Mouse (Mus musculus): ENCODE measurements around the gene Ppp2r3a. TPM values are rescaled to one million over a fixed set of nuclear protein-coding genes. Genes with fewer than 3 reads are reported as not detected.

Gene Ppp2r3a
- polyA plus RNA-seq, 1 experiment from 2014 or later, result 71.3 TPM

DNA sequence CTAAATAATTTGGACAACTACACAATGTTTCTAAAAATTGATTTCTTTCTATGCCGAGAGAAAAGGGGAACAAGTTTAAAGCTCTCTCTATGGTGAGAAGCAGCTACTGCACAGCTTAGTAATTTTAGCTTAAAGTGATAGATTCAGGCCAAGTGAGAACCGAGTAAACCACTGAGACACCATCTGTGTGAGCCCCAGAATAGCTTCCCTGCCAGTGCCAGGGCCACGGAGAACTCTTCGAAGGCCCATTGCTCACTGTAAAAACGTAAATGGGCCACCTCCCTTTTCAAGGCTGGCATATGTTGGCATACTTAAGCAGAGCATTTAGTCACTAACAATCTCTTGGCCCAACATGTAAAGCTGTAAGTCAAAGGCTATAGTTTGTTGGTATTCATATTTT, 91.5 kb downstream of the Ppp2r3a start:
- Histone ChIP-seq H3K4me1 (ENCODE audit: control insufficient read depth, insufficient read depth, low read length) (no peaks in the 10 kb centered on the region), H3K4me2 (no peak overlapping the region), H3K36me3 (ENCODE audit: control insufficient read depth, insufficient read depth, low read length) (peaks cover 2% of the 10 kb centered on the region; the same call in 1 of the 2 replicates), H3K27ac (ENCODE audit: low read depth, low read length) (no peak overlapping the region), H3K9me3 (replicated peaks; ENCODE audit: control insufficient read depth, low read length) (no peaks in the 10 kb centered on the region), H3K9ac (ENCODE audit: low read depth, low read length) (no peak overlapping the region), H3K27me3 (ENCODE audit: control insufficient read depth, insufficient read depth, low read length) (no peaks in the 10 kb centered on the region), H3K4me3 (ENCODE audit: low read depth, low read length) (no peak overlapping the region)
- ATAC-seq (replicated peaks; ENCODE audit: insufficient number of reproducible peaks, low FRiP score, low TSS enrichment), result no peak
- WGBS (ENCODE audit: insufficient replicate concordance), result 70% methylated on average over 5 of the region's 5 CpGs

DNA sequence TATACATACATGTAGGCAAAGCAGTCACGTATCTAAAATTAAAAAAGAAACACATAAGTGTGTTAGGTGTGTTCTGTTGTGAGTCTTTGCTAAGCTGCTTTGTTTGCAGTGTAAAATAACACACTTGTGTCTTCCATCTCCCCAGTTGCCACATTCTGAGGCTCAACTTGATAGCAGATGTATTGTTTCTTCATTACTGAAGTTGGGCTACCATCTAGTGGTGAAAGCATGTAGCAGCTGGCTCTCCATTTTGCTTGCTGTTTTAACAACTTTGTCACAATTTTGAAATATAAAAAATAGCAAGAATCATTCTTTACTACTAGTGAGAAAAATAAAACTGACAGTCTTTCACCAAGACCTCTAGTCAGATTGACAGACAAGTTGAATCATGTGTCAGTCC, 92.2 kb downstream of the Ppp2r3a start:
- H3K9me3 ChIP-seq (replicated peaks; ENCODE audit: control insufficient read depth, low read length), result no peaks in the 10 kb centered on the region
- ATAC-seq (replicated peaks; ENCODE audit: insufficient number of reproducible peaks, low FRiP score, low TSS enrichment), result no peak
- peaks cover 2% of the 10 kb centered on the region; the same call in 1 of the 2 replicates for H3K36me3 ChIP-seq (ENCODE audit: control insufficient read depth, insufficient read depth, low read length)
- no peak overlapping the region for H3K4me2 ChIP-seq
- no peaks in the 10 kb centered on the region for H3K27me3 ChIP-seq (ENCODE audit: control insufficient read depth, insufficient read depth, low read length)
- 87% methylated on average over 1 of the region's 1 CpGs for WGBS (ENCODE audit: insufficient replicate concordance)
- H3K27ac ChIP-seq (ENCODE audit: low read depth, low read length), result no peak overlapping the region
- H3K4me3 ChIP-seq (ENCODE audit: low read depth, low read length), result no peak overlapping the region
- H3K9ac ChIP-seq (ENCODE audit: low read depth, low read length), result no peak overlapping the region
- H3K4me1 ChIP-seq (ENCODE audit: control insufficient read depth, insufficient read depth, low read length), result no peaks in the 10 kb centered on the region

DNA sequence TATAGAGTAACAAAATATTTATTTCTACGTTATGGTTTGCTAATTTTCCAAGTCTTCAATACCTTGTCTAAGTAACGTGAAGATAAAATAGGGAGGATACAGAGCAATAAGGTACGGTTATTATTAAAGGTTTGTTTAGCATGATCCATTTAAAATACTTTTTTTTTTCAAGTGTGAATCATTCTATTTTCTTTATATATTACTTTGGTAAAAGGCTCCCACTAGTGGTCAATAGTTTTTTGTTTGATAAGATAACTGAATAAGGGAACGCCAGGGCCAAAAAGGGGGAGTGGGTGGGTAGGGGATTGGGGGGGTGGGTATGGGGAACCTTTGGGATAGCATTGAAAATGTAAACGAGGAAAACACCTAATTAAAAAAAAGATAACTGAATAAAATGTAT, 98.7 kb downstream of the Ppp2r3a start:
- no peak for ATAC-seq (replicated peaks; ENCODE audit: insufficient number of reproducible peaks, low FRiP score, low TSS enrichment)
- no peak overlapping the region for H3K4me2 ChIP-seq
- H3K27ac ChIP-seq (ENCODE audit: low read depth, low read length), result no peak overlapping the region
- whole genome bisulfite sequencing (ENCODE audit: insufficient replicate concordance), result 75% methylated on average over 5 of the region's 5 CpGs
- H3K9ac ChIP-seq (ENCODE audit: low read depth, low read length), result no peak overlapping the region
- no peaks in the 10 kb centered on the region for H3K9me3 ChIP-seq (replicated peaks; ENCODE audit: control insufficient read depth, low read length)
- H3K36me3 ChIP-seq (ENCODE audit: control insufficient read depth, insufficient read depth, low read length), result peaks cover 9% of the 10 kb centered on the region; the same call in 1 of the 2 replicates
- no peaks in the 10 kb centered on the region for H3K27me3 ChIP-seq (ENCODE audit: control insufficient read depth, insufficient read depth, low read length)
- no peaks in the 10 kb centered on the region for H3K4me1 ChIP-seq (ENCODE audit: control insufficient read depth, insufficient read depth, low read length)
- no peak overlapping the region for H3K4me3 ChIP-seq (ENCODE audit: low read depth, low read length)

DNA sequence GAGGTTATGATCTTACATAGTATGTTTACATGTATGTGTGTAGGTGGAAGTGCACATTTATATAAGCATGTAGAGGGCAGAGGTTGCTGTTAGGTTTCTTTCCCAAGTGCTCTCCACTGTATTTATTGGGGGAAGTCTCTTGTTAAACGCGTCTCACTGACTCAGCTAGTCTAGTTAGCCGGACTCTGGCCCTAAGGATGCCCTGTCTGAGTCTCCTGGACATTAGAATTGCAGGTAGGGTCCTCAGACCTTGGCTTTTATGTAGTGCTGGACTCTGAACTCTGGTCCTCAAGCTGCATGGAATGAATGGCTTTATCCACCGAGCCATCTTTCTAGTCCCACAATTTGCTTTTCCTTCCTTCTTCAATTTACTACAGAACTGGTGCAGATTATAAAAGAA, 108.0 kb downstream of the Ppp2r3a start:
- Histone ChIP-seq H3K27ac (ENCODE audit: low read depth, low read length) (no peak overlapping the region), H3K4me1 (ENCODE audit: control insufficient read depth, insufficient read depth, low read length) (no peaks in the 10 kb centered on the region), H3K36me3 (ENCODE audit: control insufficient read depth, insufficient read depth, low read length) (peaks cover 17% of the 10 kb centered on the region), H3K27me3 (ENCODE audit: control insufficient read depth, insufficient read depth, low read length) (no peaks in the 10 kb centered on the region), H3K9ac (ENCODE audit: low read depth, low read length) (no peak overlapping the region), H3K4me3 (ENCODE audit: low read depth, low read length) (no peak overlapping the region), H3K9me3 (replicated peaks; ENCODE audit: control insufficient read depth, low read length) (no peaks in the 10 kb centered on the region), H3K4me2 (no peak overlapping the region)
- ATAC-seq (replicated peaks; ENCODE audit: insufficient number of reproducible peaks, low FRiP score, low TSS enrichment), result no peak
- 91% methylated on average over 4 of the region's 4 CpGs for WGBS (ENCODE audit: insufficient replicate concordance)

DNA sequence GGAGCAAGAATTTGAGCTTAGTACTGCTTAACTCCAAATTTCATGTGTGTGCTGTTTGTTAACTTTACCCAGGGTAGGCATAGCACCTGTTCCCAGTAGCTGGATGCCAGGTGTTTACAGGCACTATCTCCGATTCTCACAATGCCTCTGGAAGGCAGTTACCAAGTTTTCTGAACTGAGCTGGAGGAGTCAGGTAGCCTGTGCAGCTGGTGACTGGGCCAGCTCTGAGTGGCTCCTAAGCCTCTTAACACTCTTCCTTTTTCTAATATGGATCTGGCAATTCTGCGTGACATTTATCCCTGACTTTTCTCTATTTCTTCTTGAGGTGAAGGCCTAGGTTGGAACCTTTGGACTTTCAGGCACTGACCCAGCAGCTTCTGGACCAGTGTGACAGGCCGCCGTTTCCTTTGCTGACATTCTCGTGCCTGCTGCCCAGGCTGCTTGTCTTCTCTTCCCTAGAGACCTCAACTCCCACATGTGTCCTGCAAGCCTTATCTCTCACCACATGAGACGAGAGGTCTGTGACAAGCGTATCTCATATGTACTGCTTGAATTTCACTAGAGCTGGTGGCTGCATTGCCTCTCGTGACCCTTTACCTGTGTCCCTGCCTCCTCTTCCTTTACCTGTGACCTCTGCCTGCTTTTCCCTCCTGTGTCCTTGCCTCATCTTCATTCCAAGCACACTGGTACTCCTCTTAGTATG, 137.3 kb downstream of the Ppp2r3a start:
- H3K36me3 ChIP-seq (ENCODE audit: control insufficient read depth, insufficient read depth, low read length), result peaks cover 13% of the 10 kb centered on the region
- H3K27ac ChIP-seq (ENCODE audit: low read depth, low read length), result peak overlapping the region; percentile 46; the same call in 1 of the 2 replicates
- ATAC-seq (replicated peaks; ENCODE audit: insufficient number of reproducible peaks, low FRiP score, low TSS enrichment), result no peak
- H3K9ac ChIP-seq (ENCODE audit: low read depth, low read length), result no peak overlapping the region
- WGBS (ENCODE audit: insufficient replicate concordance), result 57% methylated on average over 8 of the region's 8 CpGs
- H3K4me3 ChIP-seq (ENCODE audit: low read depth, low read length), result no peak overlapping the region
- no peaks in the 10 kb centered on the region for H3K9me3 ChIP-seq (replicated peaks; ENCODE audit: control insufficient read depth, low read length)
- H3K4me1 ChIP-seq (ENCODE audit: control insufficient read depth, insufficient read depth, low read length), result peaks cover 14% of the 10 kb centered on the region
- H3K27me3 ChIP-seq (ENCODE audit: control insufficient read depth, insufficient read depth, low read length), result no peaks in the 10 kb centered on the region
- H3K4me2 ChIP-seq, result no peak overlapping the region

DNA sequence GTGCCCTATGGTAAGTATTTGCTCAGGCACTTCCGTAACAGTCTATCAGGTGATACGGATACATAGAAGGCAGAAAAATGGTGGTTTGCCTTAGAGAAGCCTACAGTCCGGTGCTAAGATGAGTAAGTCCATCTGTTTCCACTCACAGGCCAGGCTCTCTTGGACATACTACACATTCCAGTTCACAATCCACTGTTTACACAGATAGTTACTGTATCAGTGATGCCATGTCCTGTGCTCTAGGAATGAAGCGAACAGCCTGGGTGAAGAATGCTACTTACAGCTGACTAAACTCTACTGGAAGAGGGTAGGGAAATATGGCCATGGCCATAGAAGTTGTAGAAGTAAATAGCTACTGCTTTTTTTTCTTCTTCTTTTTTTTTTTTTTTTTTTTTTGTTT, 138.3 kb downstream of the Ppp2r3a start:
- 0 out of 2 replicates have a peak overlapping the region, but pooled peaks have one; percentile 5 for H3K27ac ChIP-seq (ENCODE audit: low read depth, low read length)
- no peak overlapping the region for H3K4me3 ChIP-seq (ENCODE audit: low read depth, low read length)
- no peak overlapping the region for H3K9ac ChIP-seq (ENCODE audit: low read depth, low read length)
- WGBS (ENCODE audit: insufficient replicate concordance), result 66% methylated on average over 4 of the region's 4 CpGs
- no peaks in the 10 kb centered on the region for H3K27me3 ChIP-seq (ENCODE audit: control insufficient read depth, insufficient read depth, low read length)
- ATAC-seq (replicated peaks; ENCODE audit: insufficient number of reproducible peaks, low FRiP score, low TSS enrichment), result peak; percentile 55; the same call in 1 of the 2 replicates
- peaks cover 13% of the 10 kb centered on the region for H3K36me3 ChIP-seq (ENCODE audit: control insufficient read depth, insufficient read depth, low read length)
- no peak overlapping the region for H3K4me2 ChIP-seq
- no peaks in the 10 kb centered on the region for H3K9me3 ChIP-seq (replicated peaks; ENCODE audit: control insufficient read depth, low read length)
- H3K4me1 ChIP-seq (ENCODE audit: control insufficient read depth, insufficient read depth, low read length), result peaks cover 15% of the 10 kb centered on the region

DNA sequence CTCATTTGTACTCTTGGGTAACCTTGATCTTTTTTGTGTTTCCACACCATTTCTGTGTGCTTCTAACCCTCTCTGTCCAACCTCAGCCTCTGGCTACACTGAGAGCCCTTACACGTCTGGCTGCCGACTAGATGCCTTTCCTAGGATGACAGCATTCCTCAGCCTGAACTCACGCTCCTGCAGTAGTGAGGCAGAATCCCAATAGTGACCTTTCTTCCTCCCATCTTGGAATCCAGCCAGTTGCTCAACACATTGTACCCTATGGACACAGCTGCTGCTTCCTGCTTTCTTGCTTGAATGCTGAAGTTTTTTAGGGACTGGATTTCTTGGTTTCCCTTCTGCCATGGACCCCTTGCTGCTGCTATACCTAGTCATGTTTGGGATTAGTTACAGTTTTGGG, 141.6 kb downstream of the Ppp2r3a start:
- Histone ChIP-seq H3K9me3 (replicated peaks; ENCODE audit: control insufficient read depth, low read length) (no peaks in the 10 kb centered on the region), H3K4me2 (no peak overlapping the region), H3K36me3 (ENCODE audit: control insufficient read depth, insufficient read depth, low read length) (peaks cover 16% of the 10 kb centered on the region), H3K27ac (ENCODE audit: low read depth, low read length) (0 out of 2 replicates have a peak overlapping the region, but pooled peaks have one; percentile 57), H3K4me3 (ENCODE audit: low read depth, low read length) (no peak overlapping the region), H3K4me1 (ENCODE audit: control insufficient read depth, insufficient read depth, low read length) (peaks cover 17% of the 10 kb centered on the region), H3K9ac (ENCODE audit: low read depth, low read length) (no peak overlapping the region), H3K27me3 (ENCODE audit: control insufficient read depth, insufficient read depth, low read length) (no peaks in the 10 kb centered on the region)
- 16% methylated on average over 3 of the region's 3 CpGs for WGBS (ENCODE audit: insufficient replicate concordance)
- ATAC-seq (replicated peaks; ENCODE audit: insufficient number of reproducible peaks, low FRiP score, low TSS enrichment), result no peak

DNA sequence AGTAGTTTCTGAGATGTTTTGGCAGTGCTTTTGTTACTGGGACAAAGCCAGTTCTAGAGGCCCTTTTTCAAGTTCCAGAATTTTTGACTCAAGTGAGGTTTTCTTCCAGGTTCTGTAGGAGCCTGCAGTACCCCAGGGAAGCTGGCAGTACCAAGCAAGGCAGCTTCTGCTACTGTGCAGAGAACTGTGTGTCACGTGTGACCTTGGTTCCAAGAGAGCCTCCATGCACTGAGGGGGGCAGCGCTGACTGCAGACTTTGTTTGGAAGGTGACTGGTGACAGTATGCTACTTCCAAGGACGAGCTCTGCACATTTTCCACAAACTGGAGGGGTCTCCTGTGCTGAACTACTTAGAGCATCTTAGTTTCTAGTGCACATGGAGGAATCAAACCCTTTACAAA, 144.2 kb downstream of the Ppp2r3a start:
- Histone ChIP-seq H3K4me1 (ENCODE audit: control insufficient read depth, insufficient read depth, low read length) (peaks cover 14% of the 10 kb centered on the region), H3K9me3 (replicated peaks; ENCODE audit: control insufficient read depth, low read length) (no peaks in the 10 kb centered on the region), H3K27ac (ENCODE audit: low read depth, low read length) (no peak overlapping the region), H3K9ac (ENCODE audit: low read depth, low read length) (no peak overlapping the region), H3K27me3 (ENCODE audit: control insufficient read depth, insufficient read depth, low read length) (no peaks in the 10 kb centered on the region), H3K36me3 (ENCODE audit: control insufficient read depth, insufficient read depth, low read length) (peaks cover 14% of the 10 kb centered on the region), H3K4me2 (no peak overlapping the region), H3K4me3 (ENCODE audit: low read depth, low read length) (no peak overlapping the region)
- ATAC-seq (replicated peaks; ENCODE audit: insufficient number of reproducible peaks, low FRiP score, low TSS enrichment), result no peak
- 51% methylated on average over 3 of the region's 3 CpGs for WGBS (ENCODE audit: insufficient replicate concordance)

DNA sequence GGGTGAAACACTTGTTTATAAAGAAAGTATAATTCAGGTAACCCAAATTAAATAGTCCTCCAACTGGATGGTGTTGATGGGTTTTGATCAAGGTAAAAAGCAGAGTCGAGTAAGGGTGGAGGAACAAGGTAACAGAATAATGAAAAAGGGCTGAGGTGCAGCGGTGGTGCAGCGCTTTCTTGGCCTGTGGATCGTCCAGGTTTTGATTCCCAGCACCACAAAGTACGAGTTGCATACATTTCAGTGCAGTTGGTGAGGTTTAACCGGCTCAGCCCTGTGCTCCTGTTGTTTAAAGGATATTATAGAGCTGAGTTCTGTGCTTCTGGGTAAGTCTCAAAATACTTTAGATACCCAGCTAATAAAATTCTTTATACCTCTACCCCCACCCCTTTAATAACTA, 145.9 kb downstream of the Ppp2r3a start:
- no peak overlapping the region for H3K4me2 ChIP-seq
- H3K4me1 ChIP-seq (ENCODE audit: control insufficient read depth, insufficient read depth, low read length), result peaks cover 14% of the 10 kb centered on the region
- H3K9me3 ChIP-seq (replicated peaks; ENCODE audit: control insufficient read depth, low read length), result no peaks in the 10 kb centered on the region
- WGBS (ENCODE audit: insufficient replicate concordance), result 91% methylated on average over 6 of the region's 6 CpGs
- H3K4me3 ChIP-seq (ENCODE audit: low read depth, low read length), result no peak overlapping the region
- H3K27ac ChIP-seq (ENCODE audit: low read depth, low read length), result no peak overlapping the region
- no peak overlapping the region for H3K9ac ChIP-seq (ENCODE audit: low read depth, low read length)
- ATAC-seq (replicated peaks; ENCODE audit: insufficient number of reproducible peaks, low FRiP score, low TSS enrichment), result no peak
- H3K27me3 ChIP-seq (ENCODE audit: control insufficient read depth, insufficient read depth, low read length), result no peaks in the 10 kb centered on the region
- H3K36me3 ChIP-seq (ENCODE audit: control insufficient read depth, insufficient read depth, low read length), result peaks cover 12% of the 10 kb centered on the region
